Mouse (Mus musculus) stomach, adult 2 months (tissue): ENCODE data around the gene Prelid1. TPM values are rescaled to one million over a fixed set of nuclear protein-coding genes. Genes with fewer than 3 reads are reported as not detected.

Experiments used
- polyA plus RNA-seq: library from polyadenylated mRNA; depleted of rRNA; stranded (reverse); fragments of >200 nt; gene quantifications from 2 replicates; pipeline ENCODE4 v1.2.3, GENCODE M21; 2012; rRNA removed

The Prelid1 gene
- polyA plus RNA-seq = 289 and 320 TPM in 2 replicates

DNA sequence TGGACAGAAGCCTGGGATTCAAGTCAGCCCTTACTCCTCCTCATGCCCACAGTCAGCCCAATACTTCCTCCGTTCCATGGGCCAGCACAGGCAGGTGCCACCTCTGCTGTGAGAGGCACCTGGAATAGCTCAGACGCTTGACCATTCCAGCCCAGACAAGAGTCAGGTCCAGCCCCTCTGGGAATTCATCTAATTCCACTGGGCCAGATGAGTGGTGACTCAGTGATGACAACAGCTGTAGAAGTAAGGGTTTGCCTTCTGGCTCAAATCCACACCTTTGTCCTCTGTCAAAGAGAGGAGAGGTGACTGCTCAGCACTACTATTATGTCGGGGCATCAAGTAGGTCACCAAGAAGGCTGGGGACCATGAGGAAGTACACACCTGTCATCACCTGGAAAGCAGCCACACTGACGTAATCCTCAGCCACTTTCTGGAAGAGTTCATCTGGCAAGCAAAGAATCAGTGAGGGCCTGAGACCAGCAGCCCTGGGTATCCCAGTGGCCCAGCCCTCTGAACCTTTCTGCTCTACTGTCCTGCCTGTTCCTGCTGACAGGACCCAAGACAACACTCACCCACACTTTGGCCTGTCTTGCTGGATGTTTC lies at the start of gene Prelid1:
Prelid1 (plus strand) TSS at position 570 of the 603 bp plus-strand sequence.

DNA sequence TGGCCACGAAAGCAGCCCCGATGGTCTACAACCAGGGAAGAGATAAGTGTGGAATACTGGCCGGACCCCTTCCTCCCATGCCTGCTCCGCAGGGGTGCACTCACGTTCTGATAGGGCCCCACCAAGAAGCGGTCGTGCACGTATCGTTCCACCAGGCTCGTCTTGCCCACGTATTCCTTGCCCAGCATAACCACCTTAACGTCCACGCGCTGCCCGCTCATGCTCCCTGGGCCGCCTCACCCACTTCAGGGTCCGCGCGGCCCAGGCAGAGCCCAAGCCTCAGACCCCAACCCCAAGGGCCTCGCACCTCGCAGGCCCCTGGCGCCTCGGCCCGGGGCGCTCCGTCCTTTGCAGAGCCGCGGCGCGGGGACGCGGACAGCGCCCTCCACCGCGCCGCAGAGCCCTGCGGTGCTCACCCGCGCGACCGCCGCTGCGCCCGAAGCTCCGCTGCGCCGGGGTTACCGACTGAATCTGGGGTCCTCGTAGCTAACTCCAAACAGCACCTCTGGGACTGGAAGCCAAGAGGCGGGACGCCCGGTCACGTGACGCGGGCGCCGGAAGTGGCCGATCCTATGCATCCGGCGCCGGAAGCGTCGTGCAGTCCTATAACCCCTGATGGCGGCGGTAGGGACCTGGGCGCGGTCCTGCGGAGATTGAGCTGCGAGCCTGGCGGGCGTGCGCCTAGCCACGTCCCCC lies 1.3 kb downstream of the Prelid1 start, which contains the start of gene Rab24:
Rab24 (minus strand) TSS at position 513 of the 696 bp plus-strand sequence.

DNA sequence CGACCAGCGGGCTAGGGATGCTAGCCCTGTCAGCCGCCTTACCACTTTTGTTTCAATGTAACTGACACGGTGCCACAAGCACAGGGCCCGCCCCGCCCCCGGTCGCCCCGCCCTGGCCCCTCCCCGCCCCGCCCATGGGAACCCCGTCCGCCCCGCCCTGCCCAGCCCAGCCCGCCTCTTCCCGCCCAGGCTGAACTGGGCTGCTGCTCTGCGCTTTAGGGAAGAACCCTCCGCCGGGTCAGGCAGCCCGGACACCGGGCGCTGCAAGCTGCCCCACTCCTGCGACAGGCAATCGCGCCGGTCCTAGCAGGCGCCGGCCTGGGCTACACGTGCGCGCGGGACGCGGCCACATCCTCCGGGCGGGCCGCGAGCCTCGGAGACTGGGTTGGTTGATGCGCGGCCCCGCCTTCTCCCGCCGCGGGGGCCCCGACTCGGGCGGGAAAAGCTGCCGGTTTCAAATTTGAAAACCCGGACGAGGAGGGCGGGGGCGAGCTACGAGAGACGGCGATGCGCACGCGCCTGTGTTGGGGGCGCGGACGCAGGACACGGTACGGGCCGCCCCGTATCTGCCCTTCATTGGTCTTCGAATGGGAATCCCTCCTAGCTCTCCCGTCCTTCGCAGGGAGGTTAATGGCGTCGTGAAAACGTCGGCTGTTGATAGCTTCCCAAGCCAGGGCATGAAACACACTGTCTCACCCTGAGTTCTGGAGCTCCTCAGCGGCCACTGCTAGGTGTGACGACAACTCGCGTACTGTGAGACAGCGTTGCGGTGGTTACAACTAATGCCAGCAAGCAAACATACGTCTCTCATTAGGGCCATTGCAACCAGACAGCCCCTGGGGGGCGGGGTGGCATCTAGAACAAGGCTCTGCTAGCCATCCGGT lies 9.6 kb downstream of the Prelid1 start, which contains the start of gene Mxd3:
Mxd3 (minus strand) TSS at position 141 of the 884 bp plus-strand sequence.

GRCm38 (mm10) chr13:55362453-55363060 lies 42.3 kb downstream of the Prelid1 start, which contains the start of gene Lman2:
Gene Lman2, minus strand, starts transcription at chr13:55362783.

DNA sequence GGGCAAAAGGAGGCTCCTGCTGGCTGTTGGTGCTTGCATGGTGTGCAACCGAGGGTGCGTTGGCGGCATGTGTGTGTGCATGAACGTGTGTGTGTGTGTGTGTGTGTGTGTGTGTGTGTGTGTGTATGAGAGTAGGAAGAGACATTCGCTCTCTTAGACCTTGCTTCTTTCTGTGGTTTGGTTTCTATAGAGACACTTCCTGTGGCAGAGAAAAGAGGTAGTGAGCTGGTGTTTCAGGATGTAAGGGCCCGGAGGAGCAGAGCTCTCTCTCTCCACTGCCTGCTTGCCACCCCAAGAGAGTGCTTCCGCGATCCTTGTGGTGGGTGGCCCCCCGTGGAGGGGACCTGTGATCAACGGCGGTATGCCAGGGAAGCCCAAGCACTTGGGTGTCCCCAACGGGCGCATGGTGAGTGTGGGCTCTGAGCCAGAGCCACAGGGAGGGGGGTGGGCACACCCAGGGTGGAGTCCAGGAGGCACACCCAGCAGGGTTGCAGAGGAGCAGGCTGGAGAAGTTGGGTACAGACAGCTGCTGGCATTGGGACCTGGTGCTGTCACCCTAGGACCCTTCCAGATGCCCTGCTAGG lies 49.3 kb downstream of the Prelid1 start, which contains the start of gene Rgs14:
Rgs14 (plus strand) TSS at position 202 of the 584 bp plus-strand sequence.

Other genes with a start within 250 kb of the Prelid1 start
- gene Uimc1, start 220.2 kb upstream of the Prelid1 start, polyA plus RNA-seq = 0.42 and 0.80 TPM in 2 replicates
- 2.8 and 3.8 TPM in 2 replicates for gene Zfp346, start 215.2 kb upstream of the Prelid1 start, polyA plus RNA-seq
- not detected in 2 replicates for gene Gm17617, start 187.0 kb upstream of the Prelid1 start, polyA plus RNA-seq
- gene Fgfr4, start 167.9 kb upstream of the Prelid1 start, polyA plus RNA-seq = 1.4 and 2.0 TPM in 2 replicates
- gene Nsd1, start 110.7 kb upstream of the Prelid1 start, polyA plus RNA-seq = 2.2 and 4.8 TPM in 2 replicates
- gene Rab24, start 1.4 kb downstream of the Prelid1 start, polyA plus RNA-seq = 34.2 and 43.9 TPM in 2 replicates
- gene Mxd3, start 9.3 kb downstream of the Prelid1 start, polyA plus RNA-seq = 5.1 and 5.3 TPM in 2 replicates
- 39.7 and 43.4 TPM in 2 replicates for gene Lman2, start 42.3 kb downstream of the Prelid1 start, polyA plus RNA-seq
- gene Rgs14, start 49.2 kb downstream of the Prelid1 start, polyA plus RNA-seq = 0.81 and 1.3 TPM in 2 replicates
- gene Slc34a1, start 77.7 kb downstream of the Prelid1 start, polyA plus RNA-seq = 0.05 and 0.14 TPM in 2 replicates
- gene Pfn3, start 94.7 kb downstream of the Prelid1 start, polyA plus RNA-seq = not detected in 2 replicates
- 0.70 TPM in 1 of 2 replicates, not detected in the other for gene F12, start 106.3 kb downstream of the Prelid1 start, polyA plus RNA-seq
- gene Grk6, start 124.6 kb downstream of the Prelid1 start, polyA plus RNA-seq = 22.8 and 30.1 TPM in 2 replicates
- 7.2 and 14.2 TPM in 2 replicates for gene Prr7, start 143.8 kb downstream of the Prelid1 start, polyA plus RNA-seq
- gene Dbn1, start 167.6 kb downstream of the Prelid1 start, polyA plus RNA-seq = 25.3 and 45.7 TPM in 2 replicates
- 151 and 166 TPM in 2 replicates for gene Pdlim7, start 193.2 kb downstream of the Prelid1 start, polyA plus RNA-seq
- 4.9 and 8.1 TPM in 2 replicates for gene Dok3, start 208.8 kb downstream of the Prelid1 start, polyA plus RNA-seq
- gene Ddx41, start 216.2 kb downstream of the Prelid1 start, polyA plus RNA-seq = 17.7 and 18.4 TPM in 2 replicates